Mouse (Mus musculus) forebrain, embryonic 12.5 days (tissue): ENCODE measurements at regions not wholly inside any gene's neighbourhood (a gene's known extent, or its start where the extent isn't known, plus 50 kb on each side); places are given as distances from the start of the nearest gene placed in this dataset.
"Not testable (repeated sequence)": the region's sequence is repeated elsewhere in the genome, so short reads cannot be mapped to it uniquely, and the experiment has no call there.

Experiments used
- ATAC-seq: fragments of 200-750 bp; cut with Nextera tagmentation; 2 replicates; pipeline ENCODE4 v1.8.0; 2017; ENCODE audit warnings: moderate TSS enrichment; ENCODE audit not compliant: low FRiP score
- H3K27ac ChIP-seq: fragments of 300-500 bp; sonication (generic); 2 replicates; pipeline ENCODE4 v1.5.1; 2016; ENCODE audit warnings: mild to moderate bottlenecking
- H3K27me3 ChIP-seq: fragments of 300-500 bp; sonication (generic); 2 replicates; pipeline ENCODE4 v1.6.1; 2016; ENCODE audit warnings: mild to moderate bottlenecking
- H3K36me3 ChIP-seq: fragments of 300-500 bp; sonication (generic); replicated peaks from 2 replicates; pipeline ENCODE4 v1.6.1; 2016; ENCODE audit warnings: mild to moderate bottlenecking
- H3K4me1 ChIP-seq: fragments of 300-500 bp; sonication (generic); 2 replicates; pipeline ENCODE4 v1.6.1; 2016
- H3K4me2 ChIP-seq: fragments of 300-500 bp; sonication (generic); 2 replicates; pipeline ENCODE4 v1.6.1; 2016; ENCODE audit warnings: mild to moderate bottlenecking, moderate library complexity
- H3K4me3 ChIP-seq: fragments of 300-500 bp; sonication (generic); replicated peaks from 2 replicates; pipeline ENCODE4 v1.5.1; 2016; ENCODE audit warnings: mild to moderate bottlenecking
- H3K9ac ChIP-seq: fragments of 300-500 bp; sonication (generic); 2 replicates; pipeline ENCODE4 v1.6.1; 2016; ENCODE audit warnings: mild to moderate bottlenecking
- H3K9me3 ChIP-seq: fragments of 300-500 bp; sonication (generic); 2 replicates; pipeline ENCODE4 v1.6.1; 2016
- WGBS: fragments of 180-500 bp; shearing (Covaris S2); methylation state at CpG from one replicate; pipeline ENCODE4 v1.1.7; 2016; 5-methylcytosine and 5-hydroxymethylcytosine counted together

GRCm38 (mm10) chr4:3065335-3065734 is 101.8 kb upstream of the Vmn1r2 start:
- WGBS: 72% methylated on average over 3 of the region's 3 CpGs
- H3K4me2 ChIP-seq, ATAC-seq, H3K36me3 ChIP-seq, H3K9ac ChIP-seq, H3K27me3 ChIP-seq, H3K27ac ChIP-seq, H3K4me1 ChIP-seq, H3K4me3 ChIP-seq: not testable (repeated sequence)
- H3K9me3 ChIP-seq: peaks cover 88% of the 10 kb centered on the region

GRCm38 (mm10) chr4:3066051-3066736 is 100.9 kb upstream of the Vmn1r2 start:
- 79% methylated on average over 5 of the region's 5 CpGs for WGBS
- 0 out of 2 replicates have a peak, but pooled peaks cover 5% of the 10 kb centered on the region for H3K36me3 ChIP-seq
- no peak overlapping the region for H3K4me2 ChIP-seq
- no peak overlapping the region for H3K4me3 ChIP-seq
- no peak overlapping the region for H3K27ac ChIP-seq
- H3K9ac ChIP-seq: no peak overlapping the region
- H3K27me3 ChIP-seq: no peaks in the 10 kb centered on the region
- H3K4me1 ChIP-seq: no peaks in the 10 kb centered on the region
- H3K9me3 ChIP-seq: peaks cover 97% of the 10 kb centered on the region
- no peak for ATAC-seq

- Histone ChIP-seq H3K36me3 (0 out of 2 replicates have a peak, but pooled peaks cover 5% of the 10 kb centered on the region), H3K4me3 (no peak overlapping the region), H3K27ac (no peak overlapping the region), H3K4me2 (no peak overlapping the region), H3K9ac (no peak overlapping the region), H3K27me3 (no peaks in the 10 kb centered on the region), H3K9me3 (peaks cover 96% of the 10 kb centered on the region), H3K4me1 (no peaks in the 10 kb centered on the region)
- ATAC-seq: no peak
- WGBS: 54% methylated on average over 2 of the region's 2 CpGs
Measured at GRCm38 (mm10) chr4:3067265-3067664, 99.9 kb upstream of the Vmn1r2 start.

- peak; percentile 59 for ATAC-seq
- Histone ChIP-seq H3K36me3 (0 out of 2 replicates have a peak, but pooled peaks cover 5% of the 10 kb centered on the region), H3K4me1 (no peaks in the 10 kb centered on the region), H3K4me3 (no peak overlapping the region), H3K9ac (no peak overlapping the region), H3K9me3 (peaks cover 96% of the 10 kb centered on the region), H3K27ac (no peak overlapping the region), H3K27me3 (no peaks in the 10 kb centered on the region), H3K4me2 (no peak overlapping the region)
- WGBS: 31% methylated on average over 2 of the region's 2 CpGs
Measured at GRCm38 (mm10) chr4:3067666-3068065, 99.5 kb upstream of the Vmn1r2 start.

GRCm38 (mm10) chr4:3068306-3069223 is 98.6 kb upstream of the Vmn1r2 start:
- Histone ChIP-seq H3K27ac (no peak overlapping the region), H3K9me3 (peaks cover 87% of the 10 kb centered on the region), H3K9ac (no peak overlapping the region), H3K4me3 (no peak overlapping the region), H3K4me1 (no peaks in the 10 kb centered on the region), H3K4me2 (no peak overlapping the region), H3K27me3 (no peaks in the 10 kb centered on the region), H3K36me3 (0 out of 2 replicates have a peak, but pooled peaks cover 5% of the 10 kb centered on the region)
- no peak for ATAC-seq
- 86% methylated on average over 6 of the region's 6 CpGs for WGBS

GRCm38 (mm10) chr4:3069341-3069740 is 97.8 kb upstream of the Vmn1r2 start:
- no peaks in the 10 kb centered on the region for H3K4me1 ChIP-seq
- H3K27ac ChIP-seq: no peak overlapping the region
- H3K9me3 ChIP-seq: peaks cover 80% of the 10 kb centered on the region
- H3K9ac ChIP-seq: no peak overlapping the region
- H3K4me3 ChIP-seq: no peak overlapping the region
- ATAC-seq: peak; percentile 16; the same call in 1 of the 2 replicates
- H3K27me3 ChIP-seq: no peaks in the 10 kb centered on the region
- H3K4me2 ChIP-seq: no peak overlapping the region
- WGBS: 46% methylated on average over 1 of the region's 1 CpGs
- H3K36me3 ChIP-seq: 0 out of 2 replicates have a peak, but pooled peaks cover 5% of the 10 kb centered on the region

- H3K4me3 ChIP-seq, H3K36me3 ChIP-seq, H3K4me1 ChIP-seq, H3K27me3 ChIP-seq, H3K4me2 ChIP-seq, H3K27ac ChIP-seq, ATAC-seq, H3K9ac ChIP-seq: not testable (repeated sequence)
- WGBS: 71% methylated on average over 6 of the region's 6 CpGs
- H3K9me3 ChIP-seq: peaks cover 60% of the 10 kb centered on the region
Measured at GRCm38 (mm10) chr4:3071326-3071725, 95.8 kb upstream of the Vmn1r2 start.

GRCm38 (mm10) chr4:3079901-3080300 is 87.2 kb upstream of the Vmn1r2 start:
- no peak overlapping the region for H3K27ac ChIP-seq
- WGBS: 80% methylated on average over 1 of the region's 1 CpGs
- no peaks in the 10 kb centered on the region for H3K27me3 ChIP-seq
- H3K4me3 ChIP-seq: no peak overlapping the region
- H3K9me3 ChIP-seq: peaks cover 59% of the 10 kb centered on the region
- H3K4me1 ChIP-seq: no peaks in the 10 kb centered on the region
- no peak for ATAC-seq
- H3K4me2 ChIP-seq: no peak overlapping the region
- H3K9ac ChIP-seq: no peak overlapping the region
- no peaks in the 10 kb centered on the region for H3K36me3 ChIP-seq

GRCm38 (mm10) chr4:3080385-3081125 is 86.6 kb upstream of the Vmn1r2 start:
- Histone ChIP-seq H3K9ac (no peak overlapping the region), H3K36me3 (no peaks in the 10 kb centered on the region), H3K27me3 (no peaks in the 10 kb centered on the region), H3K27ac (no peak overlapping the region), H3K9me3 (peaks cover 66% of the 10 kb centered on the region), H3K4me3 (no peak overlapping the region), H3K4me2 (no peak overlapping the region), H3K4me1 (no peaks in the 10 kb centered on the region)
- ATAC-seq: peak; percentile 53
- WGBS: 57% methylated on average over 7 of the region's 7 CpGs

GRCm38 (mm10) chr4:3081148-3081952 is 85.8 kb upstream of the Vmn1r2 start:
- H3K4me3 ChIP-seq: no peak overlapping the region
- no peak overlapping the region for H3K4me2 ChIP-seq
- H3K9ac ChIP-seq: no peak overlapping the region
- peaks cover 74% of the 10 kb centered on the region for H3K9me3 ChIP-seq
- H3K27ac ChIP-seq: no peak overlapping the region
- WGBS: 54% methylated on average over 6 of the region's 6 CpGs
- H3K36me3 ChIP-seq: no peaks in the 10 kb centered on the region
- no peaks in the 10 kb centered on the region for H3K4me1 ChIP-seq
- peak; percentile 25 for ATAC-seq
- H3K27me3 ChIP-seq: no peaks in the 10 kb centered on the region
